Mouse (Mus musculus): Measurements from ENCODE around the gene Cd70.

Gene Cd70

GRCm38 (mm10) chr17:57099629-57100325, 49.8 kb downstream of the Cd70 start:
- no peak for DNase-seq (ENCODE audit: low read depth, low spot score)

- no peak for DNase-seq (ENCODE audit: low read depth, low spot score)
These were observed 51.3 kb downstream of the Cd70 start for GRCm38 (mm10) chr17:57098321-57098720.

GRCm38 (mm10) chr17:57096623-57096920, 53.0 kb downstream of the Cd70 start:
- peak; percentile 39 for DNase-seq (ENCODE audit: low read depth, low spot score)
